Mouse (Mus musculus): Measurements from ENCODE around the gene Ppp1r14a.

Gene Ppp1r14a

DNA sequence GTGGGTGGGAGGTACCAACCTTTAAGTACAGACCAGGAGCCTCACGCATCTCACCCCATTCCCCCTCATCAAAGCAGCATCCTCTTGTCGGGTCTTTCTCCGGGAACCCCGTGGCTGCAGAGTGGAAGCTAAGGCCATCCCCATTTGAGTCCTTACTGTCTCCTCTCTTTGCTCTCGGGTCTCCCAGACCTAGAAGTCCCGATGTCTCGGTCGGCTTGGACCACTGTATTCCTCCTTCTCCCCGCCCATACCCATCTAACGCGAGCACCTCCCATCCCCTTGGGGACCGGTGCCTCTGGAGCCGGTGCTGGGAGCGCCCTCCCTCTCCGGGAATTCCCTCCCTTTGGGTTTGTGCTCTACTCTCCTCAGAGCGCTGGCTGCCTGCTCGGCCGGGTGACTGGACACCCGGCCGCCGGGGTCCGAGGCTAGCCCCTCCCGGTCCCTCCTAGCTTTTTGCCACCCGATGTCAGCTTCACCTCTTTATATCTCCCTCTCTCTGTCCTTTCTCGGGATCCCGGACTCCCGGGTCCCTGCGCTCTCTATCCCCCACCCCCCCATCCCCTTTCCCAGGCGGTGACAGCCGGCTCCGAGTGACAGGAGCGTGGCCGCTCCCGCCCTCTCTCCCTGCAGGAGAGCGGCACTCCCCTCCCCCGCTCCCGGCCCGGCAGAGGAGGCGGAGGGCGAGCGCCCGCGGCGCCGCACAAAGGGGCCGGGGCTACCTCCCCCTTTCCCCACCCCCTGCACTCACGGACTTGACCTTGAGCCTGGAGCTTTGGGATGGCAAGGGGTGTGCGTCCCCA lies 15.6 kb downstream of the Ppp1r14a start:
- DNase-seq: no peak

DNA sequence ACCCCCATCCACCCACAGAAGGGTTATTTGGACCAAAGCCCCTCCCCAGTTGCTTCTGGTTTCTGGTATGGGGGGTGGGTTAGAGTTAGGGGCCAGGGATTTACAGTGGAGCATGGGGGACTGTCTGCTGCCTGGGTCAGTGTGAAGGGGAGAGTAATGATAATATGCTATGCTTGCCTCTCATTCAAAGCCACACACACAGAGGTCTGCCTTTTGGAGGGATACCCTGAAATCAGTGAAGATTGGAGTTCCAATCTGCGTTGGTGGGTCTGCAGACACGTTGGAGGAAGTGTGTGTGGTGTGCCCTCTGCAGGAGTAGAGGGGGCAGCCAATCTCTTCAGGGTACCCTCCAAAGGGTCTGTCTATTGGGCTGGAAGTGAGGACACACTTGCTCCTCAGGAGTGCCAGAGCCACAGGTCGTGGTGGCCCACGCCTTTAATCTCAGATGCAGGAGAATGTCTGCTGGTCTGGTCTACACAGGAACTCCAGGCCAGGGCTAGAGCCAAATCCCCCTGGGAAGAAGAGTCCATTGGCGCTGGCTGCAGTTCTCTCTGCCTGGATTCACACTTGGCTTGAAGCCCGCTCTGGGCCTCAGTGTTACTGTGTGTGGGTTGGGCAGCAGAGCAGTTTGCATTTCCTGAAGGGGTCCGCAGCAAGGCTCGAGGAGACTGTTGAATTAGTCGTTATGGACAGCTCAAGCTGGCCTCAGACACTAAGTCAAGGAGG lies 16.3 kb downstream of the Ppp1r14a start:
- no peak for DNase-seq

DNA sequence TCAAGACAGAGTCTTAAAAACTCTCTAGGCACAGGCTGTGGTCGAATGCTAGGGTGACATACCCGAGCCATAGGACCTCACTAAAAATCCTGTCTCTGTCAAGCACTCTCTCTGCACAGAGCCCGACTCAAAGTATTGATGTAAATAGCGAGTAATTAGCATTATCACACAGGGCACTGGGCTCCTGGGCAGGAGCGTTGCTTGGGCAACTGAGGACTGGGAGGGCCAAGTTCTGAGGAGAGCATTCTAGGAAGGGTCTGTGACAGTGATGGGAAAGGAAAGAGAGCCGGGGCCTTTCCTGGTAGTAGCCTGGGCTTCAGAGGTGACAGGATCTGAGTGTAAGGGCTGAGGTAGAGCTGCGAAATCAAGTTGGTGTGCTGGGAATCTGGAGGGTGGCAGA lies 17.0 kb downstream of the Ppp1r14a start:
- no peak for DNase-seq

DNA sequence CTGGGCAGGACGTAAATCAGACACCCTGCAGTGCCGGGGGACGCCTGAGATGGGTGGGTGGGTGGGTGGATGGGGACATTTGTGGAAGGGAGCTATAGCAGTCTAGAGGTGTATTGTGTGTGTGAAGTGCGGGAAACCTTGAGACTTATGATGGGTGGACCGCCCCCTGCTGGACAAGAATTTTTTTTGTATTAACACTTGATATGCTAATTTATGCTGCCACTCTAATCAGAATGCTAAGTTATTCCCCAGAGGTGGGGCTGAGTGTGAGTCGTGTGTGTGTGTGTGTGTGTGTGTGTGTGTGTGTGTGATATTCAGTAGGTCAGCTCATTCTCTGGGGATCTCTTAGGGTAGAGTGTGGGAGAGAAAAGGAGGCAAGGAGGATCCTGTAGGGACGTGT lies 17.5 kb downstream of the Ppp1r14a start:
- peak; percentile 47 for DNase-seq

DNA sequence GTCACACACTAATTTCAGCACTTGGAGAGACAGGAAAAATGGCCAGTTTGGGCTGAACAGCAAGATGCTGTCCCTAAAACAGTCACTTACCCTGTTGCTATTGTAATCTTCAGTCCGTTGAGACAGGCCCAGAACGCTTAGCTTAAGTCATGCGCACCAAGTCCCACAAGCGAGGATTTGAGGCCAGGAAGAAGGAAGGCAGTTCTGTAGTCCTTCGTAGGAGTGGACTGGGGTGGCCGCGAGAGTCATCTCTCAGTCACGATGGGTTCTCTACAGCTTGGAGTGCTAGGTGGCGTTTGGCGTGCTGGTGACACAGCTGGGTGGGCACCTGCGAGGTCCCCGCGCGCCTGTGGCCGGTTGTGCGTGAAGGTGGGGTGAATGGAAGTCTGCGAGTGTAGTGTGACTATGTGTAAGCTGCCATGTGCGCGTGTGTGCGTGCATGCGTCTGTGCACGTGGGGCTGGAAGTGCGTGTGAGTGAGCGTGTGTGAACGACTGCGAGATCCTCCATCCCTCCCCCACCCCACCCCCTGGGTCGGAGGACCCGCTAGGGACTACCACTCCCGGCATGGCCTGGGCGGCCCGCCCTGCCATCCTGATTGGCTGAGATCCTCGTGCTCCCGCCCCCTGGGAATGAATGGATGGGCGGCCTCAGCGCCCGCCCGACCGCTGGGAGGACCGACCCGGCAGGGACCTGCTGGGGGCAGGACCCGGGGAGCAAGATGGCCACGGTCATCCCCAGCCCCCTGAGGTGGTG lies 18.4 kb downstream of the Ppp1r14a start:
- peak; percentile 94 for DNase-seq

DNA sequence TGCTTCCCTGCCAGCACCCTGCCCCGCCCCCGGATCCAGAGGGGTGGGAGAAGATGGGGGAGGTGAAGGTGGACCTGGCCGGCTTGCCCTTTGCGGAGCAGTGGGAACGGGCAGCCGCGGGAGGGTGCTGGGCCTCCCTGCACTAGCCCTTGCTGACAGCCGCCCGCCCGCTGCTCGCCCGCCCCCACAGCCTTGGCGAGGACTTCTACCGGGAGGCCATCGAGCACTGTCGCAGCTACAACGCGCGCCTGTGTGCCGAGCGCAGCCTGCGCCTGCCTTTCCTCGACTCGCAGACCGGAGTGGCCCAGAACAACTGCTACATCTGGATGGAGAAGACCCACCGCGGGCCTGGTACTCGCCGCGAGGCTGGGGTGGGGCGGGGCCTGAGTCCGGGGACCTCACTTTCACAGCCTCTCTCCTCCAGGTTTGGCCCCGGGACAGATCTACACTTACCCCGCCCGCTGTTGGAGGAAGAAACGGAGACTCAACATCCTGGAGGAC lies 20.2 kb downstream of the Ppp1r14a start:
- DNase-seq: peak; percentile 62

DNA sequence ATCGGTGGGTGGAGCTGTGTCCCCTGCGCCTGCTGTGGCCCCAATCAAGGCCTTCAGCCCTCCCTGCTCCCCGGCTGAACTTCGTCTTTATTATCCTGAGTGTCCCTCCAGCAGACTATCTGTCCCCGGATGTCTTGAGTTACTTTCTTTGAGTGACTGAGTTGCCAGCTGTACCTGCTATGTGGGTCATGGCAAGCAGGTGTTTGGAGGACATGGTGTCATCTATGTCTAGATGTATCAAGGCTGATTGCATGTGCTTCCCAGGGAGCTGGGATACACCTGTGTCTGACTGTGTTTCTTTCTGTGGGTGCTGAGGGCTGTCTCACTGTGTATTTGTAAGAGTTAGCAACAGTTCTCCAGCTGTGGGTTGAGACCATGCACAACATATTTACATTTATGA lies 20.6 kb downstream of the Ppp1r14a start:
- no peak for DNase-seq

DNA sequence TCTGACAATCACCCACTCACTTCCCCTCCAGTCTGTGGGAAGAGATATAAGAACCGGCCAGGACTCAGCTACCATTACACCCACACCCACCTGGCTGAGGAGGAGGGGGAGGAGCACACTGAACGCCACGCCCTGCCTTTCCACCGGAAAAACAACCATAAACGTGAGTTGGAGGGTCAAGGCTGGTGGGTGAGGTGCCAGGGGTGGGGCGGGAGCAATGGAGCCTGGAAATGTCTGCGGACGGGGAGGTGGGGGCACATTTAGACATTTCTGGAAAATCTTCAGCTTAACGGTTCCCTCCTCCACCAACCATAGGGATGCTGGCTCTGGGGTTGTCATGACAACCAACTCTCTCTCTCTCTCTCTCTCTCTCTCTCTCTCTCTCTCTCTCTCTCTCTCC lies 23.9 kb downstream of the Ppp1r14a start:
- DNase-seq: no peak

DNA sequence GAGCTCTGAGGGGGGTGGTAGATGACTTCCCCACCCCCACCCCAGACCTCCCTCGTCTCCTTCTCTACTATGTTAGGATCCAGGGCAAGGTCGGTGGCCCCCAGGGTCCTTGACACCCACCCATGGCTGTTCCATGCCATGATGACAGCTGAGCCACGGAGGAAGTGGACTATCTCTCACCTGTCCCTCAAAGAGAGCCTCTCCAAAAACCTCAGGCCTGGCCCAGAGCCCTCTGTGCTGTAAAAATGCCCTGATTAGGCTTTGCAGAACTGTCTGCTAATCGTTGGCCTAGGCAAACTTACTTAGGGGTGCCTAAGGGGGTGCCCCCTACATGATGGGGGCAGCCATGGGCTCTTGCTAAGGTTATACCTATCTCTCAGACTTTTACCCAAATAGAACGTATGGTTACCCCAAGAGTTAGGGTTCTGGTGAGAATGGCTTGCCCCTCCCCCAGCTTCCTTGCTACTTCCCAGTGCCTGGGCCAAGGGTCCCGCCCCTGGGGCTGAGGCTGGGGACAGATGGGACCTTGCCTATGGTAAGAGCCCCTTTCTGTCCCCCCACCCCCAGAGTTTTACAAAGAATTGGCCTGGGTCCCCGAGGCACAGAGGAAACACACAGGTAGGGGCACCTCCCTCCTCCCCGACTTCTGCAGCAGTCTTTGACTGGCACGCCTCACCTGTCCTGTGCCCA lies 24.6 kb downstream of the Ppp1r14a start:
- no peak for DNase-seq

DNA sequence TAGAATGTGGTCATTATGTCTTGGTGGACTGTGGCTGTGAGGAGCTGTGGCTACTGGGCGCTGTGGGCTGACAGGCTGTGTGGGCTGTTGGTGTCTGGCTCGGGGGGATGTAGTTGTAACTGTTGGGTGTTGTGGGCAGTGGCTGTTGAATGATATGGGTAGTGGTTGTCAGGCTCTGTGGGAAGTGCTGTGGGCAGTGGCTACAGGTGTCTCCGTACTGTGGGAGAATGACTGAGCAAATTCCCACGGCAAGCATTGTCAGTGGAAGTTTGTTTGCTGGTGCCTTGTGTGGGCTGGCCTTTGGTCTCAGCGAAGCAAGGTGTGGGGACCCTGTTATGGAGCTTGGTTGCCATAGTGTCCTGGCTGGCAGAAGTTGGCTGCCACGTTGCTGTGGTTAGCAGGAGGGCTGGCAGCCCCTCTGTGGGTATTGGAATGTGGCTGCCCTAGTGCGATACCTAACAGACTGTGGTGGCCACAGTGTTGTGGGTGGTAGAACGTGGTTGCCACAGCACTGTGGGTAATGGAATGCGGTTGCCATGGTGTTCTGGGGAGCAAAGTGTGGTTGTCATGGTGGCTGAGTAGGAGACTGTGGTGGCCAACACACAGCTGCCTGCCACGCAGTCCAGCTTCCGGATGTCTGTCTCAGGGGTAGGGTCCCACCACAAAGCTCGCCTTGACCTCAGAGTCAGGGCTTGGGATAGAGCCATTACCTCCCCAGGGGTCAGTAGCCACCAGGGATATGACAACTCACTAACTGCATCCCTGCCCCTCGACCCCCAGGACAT lies 25.9 kb downstream of the Ppp1r14a start:
- DNase-seq: no peak

DNA sequence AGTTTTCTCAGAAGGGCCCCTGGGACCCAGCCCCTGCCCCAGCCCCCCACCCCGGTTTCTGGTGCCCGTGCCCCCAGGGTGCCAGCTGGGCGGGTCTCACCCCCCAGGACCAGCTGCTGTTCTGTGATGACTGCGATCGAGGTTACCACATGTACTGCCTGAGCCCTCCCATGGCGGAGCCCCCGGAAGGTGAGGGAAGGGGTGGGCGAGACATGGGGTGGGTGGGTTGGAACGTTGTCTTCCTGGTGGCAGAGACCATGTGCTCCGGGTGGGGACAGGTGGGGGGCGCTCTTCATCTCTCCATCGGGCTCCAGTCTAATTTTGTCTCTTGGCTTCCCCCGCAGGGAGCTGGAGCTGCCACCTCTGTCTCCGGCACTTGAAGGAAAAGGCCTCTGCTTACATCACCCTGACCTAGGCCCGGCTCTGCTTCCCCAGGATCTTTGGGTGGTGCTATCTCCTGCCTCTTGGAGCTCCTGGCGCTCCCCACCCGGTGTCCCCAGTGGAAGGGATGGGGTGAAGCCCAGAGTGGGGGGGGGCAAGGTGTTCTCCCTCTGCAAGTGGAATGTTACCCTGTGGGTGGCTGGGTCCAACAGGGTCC lies 27.1 kb downstream of the Ppp1r14a start:
- DNase-seq: no peak

DNA sequence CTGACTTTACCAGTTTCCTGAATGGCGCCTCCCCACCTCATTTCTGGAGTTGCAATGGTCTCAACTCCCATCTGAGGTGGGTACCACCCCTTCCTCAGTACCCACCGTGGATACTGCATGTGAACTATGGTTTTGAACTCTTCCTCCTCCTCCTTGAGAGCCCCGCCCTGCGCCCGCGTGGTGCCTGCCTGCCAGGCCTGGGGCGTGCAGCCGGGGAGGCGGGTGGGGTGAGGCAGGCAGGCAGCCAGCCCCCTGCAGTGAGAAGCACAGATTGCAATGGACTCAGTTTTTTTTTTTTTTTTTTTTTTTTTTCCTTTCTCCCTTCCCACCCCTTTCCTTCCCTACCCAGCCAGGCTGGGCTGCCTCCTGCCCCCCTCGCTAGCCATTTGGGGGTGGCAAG lies 27.9 kb downstream of the Ppp1r14a start:
- DNase-seq: no peak

DNA sequence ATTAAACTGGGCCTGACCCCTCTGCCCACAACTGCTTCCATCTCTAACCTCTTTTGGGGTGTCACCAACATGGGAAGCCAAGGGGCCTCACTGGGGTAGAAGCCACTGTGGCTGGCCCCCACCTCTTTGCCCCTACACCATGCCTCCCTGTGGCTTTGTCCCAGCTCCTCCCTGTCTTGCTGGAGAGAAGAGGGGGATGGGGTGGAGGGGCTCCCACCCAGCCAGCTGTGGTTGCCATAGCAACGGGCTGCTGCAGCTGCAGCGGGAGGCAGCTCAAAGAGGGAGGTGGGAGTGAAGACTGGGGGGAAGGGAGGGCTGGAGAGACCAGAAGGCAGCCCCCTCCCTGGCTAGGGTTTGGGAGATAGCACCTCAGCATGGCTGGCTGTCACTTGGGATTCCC lies 28.4 kb downstream of the Ppp1r14a start:
- DNase-seq: peak; percentile 60

DNA sequence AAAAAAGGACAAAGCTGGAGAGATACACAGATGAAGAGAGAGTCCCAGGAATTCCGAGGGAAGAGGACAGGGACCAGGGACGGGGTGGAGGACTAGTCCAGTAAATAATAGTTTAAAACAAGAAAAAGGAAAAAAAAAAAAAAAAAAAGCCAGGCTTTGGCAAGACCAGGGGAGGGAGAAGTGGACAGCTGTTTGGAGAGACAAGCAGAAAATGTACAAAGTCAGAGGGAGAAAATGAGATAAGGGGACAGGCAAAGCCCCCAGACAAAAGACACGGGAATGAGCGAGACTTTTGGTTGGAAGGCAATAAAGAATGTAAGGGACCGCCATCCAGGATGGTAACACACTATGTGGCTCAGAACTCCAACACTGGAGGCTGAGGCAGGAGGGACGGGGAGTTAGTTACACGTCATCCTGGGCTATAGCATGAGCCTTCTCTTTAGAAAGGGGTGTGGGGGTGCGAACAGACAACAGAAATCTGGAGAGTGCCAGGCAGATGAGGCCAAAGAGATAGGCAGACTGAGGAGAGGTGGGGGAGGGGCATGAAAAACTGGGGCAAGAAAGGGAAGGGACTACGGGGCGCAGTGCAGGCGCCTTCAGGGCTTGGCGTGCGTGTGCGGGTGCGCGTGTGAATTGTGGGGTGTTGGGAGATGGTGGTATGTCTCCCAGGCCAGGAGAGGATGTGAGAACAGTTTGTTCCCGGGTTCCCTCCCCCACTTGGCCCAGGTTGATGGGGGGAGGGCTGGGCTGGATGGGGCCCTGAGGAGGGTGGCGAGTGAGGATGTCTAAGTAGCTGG lies 29.2 kb downstream of the Ppp1r14a start:
- no peak for DNase-seq

DNA sequence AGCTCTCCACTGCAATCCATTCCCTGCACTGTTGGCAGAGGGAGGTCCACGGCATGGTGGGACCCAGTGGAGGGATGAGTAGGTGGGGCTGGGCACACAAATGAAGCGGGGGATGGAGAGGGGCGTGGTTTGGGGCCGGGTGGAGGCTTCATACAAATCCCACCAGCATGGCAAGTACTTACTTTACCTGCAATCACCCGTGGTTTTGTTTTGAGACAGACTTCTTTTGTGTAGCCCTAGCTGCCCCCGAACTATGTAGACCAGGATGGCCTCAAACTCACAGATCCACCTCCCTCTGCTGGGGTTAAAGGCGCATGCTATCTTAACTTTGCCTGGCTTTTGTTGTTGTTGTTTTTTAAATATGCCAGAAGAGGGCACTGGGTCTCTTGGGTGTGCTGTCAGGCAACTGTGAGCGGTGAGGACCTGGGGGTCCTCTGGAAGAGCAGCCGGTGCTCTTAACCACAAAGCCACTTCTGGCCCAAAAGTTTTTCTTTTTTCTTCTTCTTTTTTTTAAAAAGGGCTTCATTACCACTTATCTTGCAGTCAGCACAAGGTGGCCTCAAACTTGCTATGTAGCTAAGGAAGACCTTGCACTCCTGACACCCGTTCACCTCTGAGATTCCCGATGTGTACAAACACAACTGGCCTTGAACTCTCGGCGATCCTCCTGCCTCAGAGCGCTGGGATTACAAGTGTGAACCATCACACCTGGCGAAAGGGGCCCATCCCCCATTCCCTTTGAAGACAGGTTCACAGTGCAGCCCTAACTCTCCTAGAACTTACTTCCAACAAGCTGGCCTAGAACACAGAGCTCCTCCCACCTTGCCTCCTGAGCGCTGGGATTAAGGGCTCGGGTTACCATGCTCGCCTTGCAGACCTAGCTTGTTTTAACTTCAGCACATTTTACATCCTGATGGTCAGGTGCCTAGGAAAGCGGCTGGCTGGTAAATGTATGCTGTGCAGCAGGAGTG lies 30.5 kb downstream of the Ppp1r14a start:
- no peak for DNase-seq

DNA sequence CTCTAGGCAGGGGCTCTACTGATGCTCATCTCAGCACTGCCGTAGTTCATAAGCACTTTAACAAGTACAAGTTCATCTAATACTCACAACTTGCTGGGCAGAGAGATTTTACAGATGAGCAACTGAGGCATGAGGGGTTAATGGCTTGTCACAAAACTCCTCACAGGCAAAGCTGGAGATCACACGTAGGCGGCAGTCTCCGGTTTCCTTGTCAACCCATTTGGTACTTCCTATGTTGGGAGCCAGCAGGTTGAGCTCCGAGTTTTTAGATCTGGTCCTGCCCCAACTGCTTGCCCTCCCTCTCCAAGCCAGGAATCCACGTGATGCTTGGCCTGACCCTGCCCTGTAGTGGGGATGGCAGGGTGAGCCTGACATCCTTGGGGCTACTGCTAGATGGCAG lies 38.0 kb downstream of the Ppp1r14a start:
- no peak for DNase-seq

DNA sequence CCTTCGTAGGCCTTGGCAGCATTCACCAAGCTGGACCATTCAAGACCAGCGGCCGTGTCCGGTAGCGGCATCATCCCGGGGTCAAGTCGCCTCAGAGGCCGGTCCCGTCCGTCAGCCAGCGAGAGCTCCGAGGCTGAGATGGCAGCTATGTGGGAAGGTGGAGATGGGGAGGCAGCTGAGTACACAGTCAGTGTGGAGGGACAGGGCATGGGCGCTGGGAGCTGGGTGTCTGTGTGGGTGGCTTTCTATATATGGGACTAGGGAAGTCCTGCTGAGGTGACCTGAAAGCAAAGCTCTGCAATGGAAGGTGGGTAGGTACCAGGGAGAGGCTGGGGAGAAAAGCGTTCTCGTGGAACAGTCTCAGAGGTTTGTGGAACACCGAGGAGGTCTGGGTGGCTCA lies 39.9 kb downstream of the Ppp1r14a start:
- no peak for DNase-seq

DNA sequence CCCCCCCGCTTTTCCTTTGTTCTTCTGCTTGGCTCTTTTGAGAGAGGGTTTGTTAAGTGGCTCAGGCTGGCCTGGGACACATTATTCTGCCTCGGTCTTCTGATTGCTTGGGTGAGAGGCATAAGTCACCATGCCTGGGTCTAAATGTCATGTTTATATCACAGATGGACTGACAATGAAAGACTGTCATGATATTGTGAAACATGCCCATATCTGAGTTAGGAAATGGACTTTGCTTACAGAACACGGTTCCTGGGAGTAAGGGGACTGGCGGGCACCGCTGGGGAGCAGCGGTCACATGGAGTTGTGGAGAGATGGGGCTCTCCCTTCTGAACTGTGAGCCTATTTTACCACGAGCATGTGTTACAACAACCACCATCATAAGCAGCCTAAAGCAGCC lies 45.0 kb downstream of the Ppp1r14a start:
- no peak for DNase-seq

DNA sequence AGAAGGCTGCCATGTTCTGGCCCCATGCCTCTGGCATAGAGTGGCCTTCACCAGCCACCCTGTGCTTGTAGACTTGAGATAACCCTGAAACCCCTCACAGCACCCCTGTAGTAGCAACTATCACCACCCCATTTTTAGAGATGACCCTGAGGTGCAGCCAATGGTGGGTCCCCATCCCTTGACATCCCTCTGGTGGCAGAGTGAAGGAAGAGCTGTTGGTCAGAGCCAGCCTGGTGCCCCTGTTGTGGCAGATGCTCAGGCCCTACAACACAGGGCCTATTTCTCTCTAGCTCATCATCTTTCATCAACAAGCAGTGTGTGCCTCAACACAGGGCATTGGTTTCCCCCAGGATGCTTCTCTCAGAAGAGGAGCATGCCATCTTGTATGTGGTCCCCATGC lies 46.2 kb downstream of the Ppp1r14a start:
- no peak for DNase-seq

Measured in kidney, postnatal 10 days (tissue).